Mouse (Mus musculus): Measurements from ENCODE around the gene Desi1.

The Desi1 gene

DNA sequence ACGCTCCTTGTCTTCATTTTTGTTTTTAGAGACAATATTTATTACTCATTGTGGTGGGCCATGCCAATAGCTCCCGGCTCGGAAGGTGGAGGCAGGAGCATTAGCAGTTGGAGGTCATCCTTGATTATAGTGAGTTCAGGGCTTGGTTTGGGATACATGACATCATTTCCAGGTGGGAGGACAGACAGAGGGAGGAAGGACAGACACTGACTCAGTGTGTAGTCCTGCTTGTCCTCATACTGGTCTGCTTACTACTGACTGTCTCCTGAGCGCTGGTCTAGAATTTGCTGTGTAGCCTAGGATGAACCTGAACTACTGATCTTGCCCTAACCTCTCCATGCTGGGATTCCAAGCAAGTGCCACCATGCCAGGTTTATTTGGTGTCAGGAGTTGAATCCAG, at the start of gene Desi1:
TSS of gene Desi1 (minus strand) at position 101 of the 400 bp plus-strand sequence.
- no peak for TF ChIP-seq GATA4 (IDR thresholded peaks at IDR 0.05; ENCODE audit: insufficient replicate concordance, low read length)

DNA sequence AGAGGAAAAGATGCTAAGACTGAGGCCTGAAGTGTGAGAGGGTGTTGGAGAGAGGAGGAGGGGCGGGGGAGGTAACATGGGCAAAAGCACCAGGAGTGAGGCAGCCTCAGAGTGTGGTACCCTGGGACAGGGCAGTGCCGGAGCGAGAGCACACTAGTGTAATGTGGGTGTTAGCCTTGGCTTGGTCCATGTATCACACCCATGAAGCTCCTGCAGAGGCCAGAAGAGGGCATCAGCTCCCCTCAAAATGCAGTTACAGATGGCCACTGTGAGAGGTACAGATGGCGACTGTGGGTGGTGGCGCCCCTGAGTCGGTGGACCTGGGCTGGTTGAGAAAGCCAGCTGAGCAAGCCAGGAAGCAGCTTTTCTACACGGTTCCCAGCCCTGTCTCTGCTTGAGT, 47.5 kb upstream of the Desi1 start:
- TF ChIP-seq GATA4 (IDR thresholded peaks at IDR 0.05; ENCODE audit: insufficient replicate concordance, low read length): no peak

DNA sequence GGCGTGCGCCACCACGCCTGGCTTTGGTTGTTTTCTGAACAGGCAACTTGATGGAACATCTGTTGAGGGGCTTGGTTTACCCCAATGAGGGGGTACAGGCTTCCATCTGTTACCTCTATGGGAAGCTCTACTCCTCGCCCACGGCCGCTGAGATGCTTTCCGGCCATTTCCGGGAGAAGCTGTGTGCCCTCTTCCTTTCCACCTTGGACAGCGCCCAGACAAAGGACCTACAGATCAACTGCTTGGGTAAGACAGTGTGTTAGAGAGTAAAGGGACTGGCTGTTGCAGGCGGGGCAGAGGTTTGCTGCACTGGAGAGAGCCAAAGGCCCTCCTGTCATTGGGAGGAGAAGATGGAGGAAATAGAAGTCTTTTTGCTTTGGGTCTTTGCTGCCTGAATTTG, 46.2 kb upstream of the Desi1 start:
- TF ChIP-seq GATA4 (IDR thresholded peaks at IDR 0.05; ENCODE audit: insufficient replicate concordance, low read length): no peak

- TF ChIP-seq GATA4 (IDR thresholded peaks at IDR 0.05; ENCODE audit: insufficient replicate concordance, low read length): no peak
Measured at GRCm38 (mm10) chr15:82073490-82073889, 39.8 kb upstream of the Desi1 start.

DNA sequence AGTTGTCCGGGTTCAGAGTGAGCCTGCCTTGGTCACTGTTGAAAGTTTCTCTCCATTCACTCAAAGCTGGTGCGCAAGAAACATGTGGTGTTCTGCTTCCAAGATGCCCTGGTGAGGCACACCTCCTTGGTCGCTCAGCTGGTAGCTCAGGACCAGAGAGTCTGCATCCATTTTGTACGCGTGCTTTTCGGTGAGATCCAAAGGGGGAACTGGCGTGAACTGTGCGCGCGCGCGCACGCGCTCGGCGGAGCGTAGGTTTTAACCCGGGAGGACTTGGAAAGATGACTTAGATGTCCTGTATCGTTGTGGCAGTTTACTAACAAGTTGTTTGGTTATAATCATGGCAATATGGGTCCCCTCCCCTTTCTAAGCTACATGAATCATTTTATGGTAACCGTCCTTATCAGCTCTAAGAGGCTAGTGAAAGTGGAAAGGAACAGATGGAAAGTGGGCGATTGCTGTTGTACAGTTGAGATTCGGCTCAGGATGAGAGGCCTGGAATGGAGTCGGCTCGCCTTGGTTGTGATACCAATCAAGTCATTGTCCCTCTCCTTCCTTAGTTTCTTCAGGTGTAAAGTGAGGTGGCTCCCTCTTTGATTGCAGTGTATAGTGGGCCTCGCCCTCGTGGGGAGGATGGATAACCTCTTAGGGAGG, 38.3 kb upstream of the Desi1 start:
- no peak for TF ChIP-seq GATA4 (IDR thresholded peaks at IDR 0.05; ENCODE audit: insufficient replicate concordance, low read length)

DNA sequence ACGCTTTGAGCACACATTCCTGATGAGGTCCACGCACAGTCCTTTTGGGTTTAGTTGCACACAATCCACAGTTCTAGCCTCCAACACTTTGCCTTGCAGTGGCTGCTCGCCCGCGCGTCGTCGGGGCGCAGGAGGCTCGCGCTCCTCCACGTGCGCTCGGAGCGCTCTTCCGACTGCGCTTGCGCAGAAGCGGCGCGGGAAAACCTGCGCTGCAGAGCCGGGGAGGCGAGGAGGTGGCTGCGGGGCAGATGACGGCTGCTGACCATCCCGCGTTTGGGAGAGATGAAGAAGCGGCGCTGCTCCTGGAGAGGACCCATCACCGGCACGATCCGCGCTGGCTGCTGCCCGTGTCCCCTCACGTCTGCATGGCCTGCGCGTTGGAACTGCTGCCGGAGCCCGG, 36.2 kb upstream of the Desi1 start, which contains the start of gene Mei1:
TSS of gene Mei1 (plus strand) at position 99 of the 400 bp plus-strand sequence.
- no peak for TF ChIP-seq GATA4 (IDR thresholded peaks at IDR 0.05; ENCODE audit: insufficient replicate concordance, low read length)

DNA sequence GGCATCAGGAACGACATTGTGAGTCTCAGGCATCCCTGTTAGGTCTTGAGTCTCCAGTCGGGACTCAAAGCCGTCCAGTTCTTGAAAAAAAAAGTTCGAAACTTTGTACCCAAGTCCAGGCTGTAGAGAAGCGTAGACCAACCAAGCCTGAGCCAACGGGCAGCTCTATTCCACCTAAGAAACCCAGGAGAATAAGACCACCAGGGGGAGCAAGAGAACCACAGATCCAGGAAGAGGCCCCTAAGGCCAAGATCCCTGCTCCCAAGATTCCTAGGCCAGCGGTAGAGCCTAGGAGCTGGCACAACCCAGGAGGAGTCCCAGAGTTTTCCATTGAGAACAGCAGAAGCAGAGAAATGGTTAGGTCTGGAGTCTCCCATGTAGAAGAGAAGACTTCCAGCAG, 31.8 kb upstream of the Desi1 start:
- TF ChIP-seq GATA4 (IDR thresholded peaks at IDR 0.05; ENCODE audit: insufficient replicate concordance, low read length): no peak

DNA sequence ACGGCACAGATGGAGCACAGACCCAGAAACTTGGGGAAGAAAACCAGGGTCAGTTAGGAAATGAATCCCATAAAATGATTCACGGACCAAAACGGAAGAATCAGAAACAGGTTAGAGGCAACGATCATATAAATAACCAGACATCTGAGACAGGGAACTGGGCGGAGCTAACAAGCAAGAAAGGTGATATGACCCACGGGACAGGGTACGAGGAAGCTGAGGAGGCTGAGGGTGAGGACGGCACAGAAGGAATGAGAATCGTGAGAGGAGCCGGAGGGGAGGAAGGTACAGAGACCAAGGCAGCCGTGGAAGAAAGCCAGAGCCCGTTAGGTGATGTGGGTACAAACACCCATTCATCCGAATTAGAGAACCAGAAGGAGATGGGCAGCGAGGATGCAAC, 30.2 kb upstream of the Desi1 start:
- no peak for TF ChIP-seq GATA4 (IDR thresholded peaks at IDR 0.05; ENCODE audit: insufficient replicate concordance, low read length)

DNA sequence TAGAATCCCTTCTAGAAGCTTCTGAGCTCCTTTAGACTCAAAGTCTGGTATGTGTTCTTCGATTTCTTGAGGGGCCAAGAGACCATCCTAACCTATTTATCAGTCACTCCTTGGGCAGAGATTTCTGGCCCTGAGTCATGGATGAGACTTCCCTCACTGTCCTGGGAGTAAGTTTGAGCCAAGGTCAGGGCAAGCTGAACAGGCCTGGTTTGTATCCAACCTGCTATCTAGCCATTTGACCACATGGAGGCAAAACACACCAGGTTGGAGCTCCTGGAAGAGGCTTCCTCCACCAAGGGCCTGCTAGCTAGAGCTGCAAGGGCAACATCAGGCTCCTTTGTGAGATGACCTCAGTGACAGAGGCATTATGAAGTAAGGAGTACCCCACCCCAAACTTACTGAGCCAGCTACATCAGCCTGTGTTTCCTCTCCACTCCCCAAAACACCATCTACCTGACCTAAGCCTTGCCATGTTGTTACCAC, 25.1 kb upstream of the Desi1 start, which contains the start of gene 4930407I10Rik:
TSS of gene 4930407I10Rik (plus strand) at position 433 of the 483 bp plus-strand sequence.
- no peak for TF ChIP-seq GATA4 (IDR thresholded peaks at IDR 0.05; ENCODE audit: insufficient replicate concordance, low read length)

- TF ChIP-seq GATA4 (IDR thresholded peaks at IDR 0.05; ENCODE audit: insufficient replicate concordance, low read length): no peak
Measured at GRCm38 (mm10) chr15:82052544-82052943, 18.9 kb upstream of the Desi1 start.

- no peak for TF ChIP-seq GATA4 (IDR thresholded peaks at IDR 0.05; ENCODE audit: insufficient replicate concordance, low read length)
Measured at GRCm38 (mm10) chr15:82047080-82047883, 13.6 kb upstream of the Desi1 start, which contains the start of gene Snu13. TSS of gene Snu13 (minus strand) at chr15:82047598.

DNA sequence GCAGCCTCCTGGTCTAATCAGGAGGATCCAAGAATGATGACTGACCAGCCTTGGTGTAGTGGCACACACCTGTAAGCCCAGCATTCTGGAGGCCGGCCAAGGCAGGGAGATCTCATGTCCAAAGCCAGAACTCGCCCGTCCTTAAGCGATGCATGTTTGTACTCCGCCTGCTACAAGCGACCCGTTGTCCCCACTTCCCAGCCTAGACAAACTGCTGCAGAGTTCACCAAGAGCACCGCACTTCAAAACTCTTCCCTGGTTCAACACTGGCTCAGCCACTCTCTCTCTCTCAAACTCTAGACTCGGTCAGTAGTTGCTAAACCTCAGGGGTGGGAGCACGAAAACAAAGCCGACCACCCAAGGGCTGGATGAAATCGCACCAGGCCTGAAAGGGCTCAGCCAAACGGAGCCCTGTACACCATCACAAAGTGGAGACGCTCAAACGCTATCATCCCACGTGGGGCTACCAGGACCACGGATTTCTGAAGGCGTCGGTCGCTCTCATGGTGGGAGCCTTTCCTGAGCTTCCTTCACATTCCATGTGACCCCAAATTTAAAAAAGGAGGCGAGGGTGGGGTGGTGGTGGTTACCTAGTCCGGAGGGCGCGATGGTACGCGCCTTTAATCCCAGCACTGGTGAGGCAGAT, 12.7 kb upstream of the Desi1 start:
- TF ChIP-seq GATA4 (IDR thresholded peaks at IDR 0.05; ENCODE audit: insufficient replicate concordance, low read length): no peak

DNA sequence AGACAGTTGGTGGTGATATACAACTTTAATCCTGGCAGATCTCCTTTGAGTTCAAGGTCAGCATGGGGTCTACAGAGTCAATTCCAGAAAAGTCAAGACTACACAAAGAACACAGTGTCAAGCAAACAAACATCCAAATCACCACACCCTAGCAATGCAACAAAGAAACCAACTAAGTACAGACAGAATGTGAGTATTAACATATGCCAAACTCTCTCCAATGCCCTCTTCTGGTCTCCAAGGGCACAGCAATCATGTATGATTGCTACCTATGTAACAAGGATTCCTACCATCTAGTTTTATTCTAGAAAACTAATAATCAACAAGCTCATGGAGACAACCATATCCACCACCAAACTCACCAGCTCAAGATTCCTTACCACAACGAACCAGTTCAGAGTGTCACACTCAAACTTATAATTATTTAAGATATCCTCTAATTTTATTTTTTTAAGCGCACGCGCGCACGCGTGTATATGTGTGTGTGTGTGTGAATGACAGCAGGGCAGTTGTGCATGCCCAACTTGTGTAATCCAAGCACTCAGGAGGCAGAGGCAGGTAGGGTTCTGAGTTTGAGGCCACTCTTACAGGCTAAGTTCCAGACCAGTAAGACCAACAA, 10.6 kb upstream of the Desi1 start:
- TF ChIP-seq GATA4 (IDR thresholded peaks at IDR 0.05; ENCODE audit: insufficient replicate concordance, low read length): no peak

GRCm38 (mm10) chr15:82040650-82041049, 7.0 kb upstream of the Desi1 start:
- TF ChIP-seq GATA4 (IDR thresholded peaks at IDR 0.05; ENCODE audit: insufficient replicate concordance, low read length): no peak
